Mouse (Mus musculus): ENCODE measurements around the gene Oaf. TPM values are rescaled to one million over a fixed set of nuclear protein-coding genes. Genes with fewer than 3 reads are reported as not detected.

Gene Oaf
- total RNA-seq (2021), result 10 to 100 TPM; 21.9 TPM

DNA sequence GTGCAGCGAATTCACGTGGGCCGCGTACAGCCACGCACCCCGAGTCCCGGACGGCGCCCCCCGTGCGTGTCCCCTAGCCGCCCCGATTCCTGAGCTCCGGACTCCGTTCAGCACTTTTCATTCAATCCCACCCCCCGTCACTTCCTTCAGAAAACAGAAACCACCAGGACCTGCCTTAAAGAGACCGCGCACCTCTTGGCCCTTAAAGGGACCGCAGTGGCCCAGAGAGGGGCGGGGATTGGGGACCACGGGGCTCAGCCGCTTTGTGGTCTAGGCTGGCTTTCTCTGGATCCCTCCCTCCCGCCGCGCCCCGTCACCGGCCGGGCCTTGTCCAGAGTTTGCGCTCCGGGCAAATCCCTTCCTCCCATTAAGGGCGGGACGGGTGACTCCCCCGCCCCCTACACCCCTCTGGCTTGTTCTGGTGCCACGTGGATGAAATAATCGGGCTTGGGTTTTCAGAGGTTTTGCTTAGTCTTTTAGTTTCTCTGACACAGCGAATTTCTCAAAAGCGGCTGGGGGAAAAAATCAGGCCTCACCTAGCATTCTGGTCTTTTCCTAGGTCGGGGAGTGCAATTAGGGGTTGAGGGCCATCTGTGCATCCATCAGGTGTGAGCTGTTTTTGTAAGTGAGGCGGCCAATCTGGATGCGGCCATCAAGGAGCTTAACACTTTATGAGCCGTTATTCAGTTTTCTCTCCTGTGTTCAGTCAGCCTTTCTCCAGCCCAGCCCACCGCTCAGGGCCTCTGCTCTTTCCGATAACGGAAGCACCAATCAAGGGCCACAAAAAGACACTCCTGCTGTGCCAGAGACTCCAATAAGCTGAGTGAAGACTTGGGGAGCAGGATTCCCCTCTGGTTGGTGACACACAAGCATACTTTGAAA is at the start of gene Oaf:
TSS of gene Oaf (minus strand) at position 200 of the 882 bp plus-strand sequence.
- peak; percentile 17 to 45 for DNase-seq (ENCODE audit: extremely low spot score in 1 of 2, low spot score in 1 of 2)

DNA sequence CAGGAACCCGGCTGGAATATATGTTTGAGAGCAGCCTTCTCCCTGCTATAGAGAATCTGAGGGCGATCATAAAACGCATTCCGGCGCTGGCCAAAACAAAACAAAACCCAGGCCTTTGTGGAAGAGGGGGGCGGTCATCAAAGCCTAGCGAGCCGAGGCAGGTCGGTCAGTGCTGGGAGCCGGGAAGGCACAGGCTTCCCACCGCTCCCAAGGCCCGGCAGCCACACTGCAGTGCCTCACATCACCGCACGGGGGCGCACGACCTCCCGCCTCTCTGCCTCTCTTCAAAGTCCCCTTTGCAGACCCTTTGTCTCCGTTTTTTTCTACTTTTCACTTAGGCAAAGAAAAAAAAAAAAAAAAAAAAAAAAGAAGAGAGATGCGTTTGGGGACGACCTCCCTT is 47.2 kb upstream of the Oaf start:
- DNase-seq (ENCODE audit: extremely low spot score in 1 of 2, low spot score in 1 of 2), result peak; percentile 74 to 81

DNA sequence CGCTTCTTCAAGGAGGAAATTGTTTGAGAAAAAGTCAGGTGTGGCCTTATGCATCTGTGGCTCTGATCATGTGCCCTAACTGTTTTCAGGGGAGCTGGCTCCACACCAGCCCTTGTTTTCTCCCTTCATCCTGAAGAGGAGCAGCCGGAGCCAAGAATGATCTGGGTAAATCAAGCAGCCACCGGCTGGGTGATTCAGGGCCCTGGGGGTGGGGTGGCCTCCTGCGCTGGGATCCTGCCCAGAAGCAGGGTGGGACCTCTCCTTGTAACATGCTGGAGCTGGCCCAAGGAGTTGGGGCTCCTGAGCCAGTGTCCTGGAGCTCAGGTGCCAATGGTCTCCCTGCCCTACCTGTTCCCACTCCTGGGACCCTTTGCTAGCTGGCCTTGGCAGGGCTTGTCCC is 45.6 kb upstream of the Oaf start:
- DNase-seq (ENCODE audit: extremely low spot score in 1 of 2, low spot score in 1 of 2), result no peak

DNA sequence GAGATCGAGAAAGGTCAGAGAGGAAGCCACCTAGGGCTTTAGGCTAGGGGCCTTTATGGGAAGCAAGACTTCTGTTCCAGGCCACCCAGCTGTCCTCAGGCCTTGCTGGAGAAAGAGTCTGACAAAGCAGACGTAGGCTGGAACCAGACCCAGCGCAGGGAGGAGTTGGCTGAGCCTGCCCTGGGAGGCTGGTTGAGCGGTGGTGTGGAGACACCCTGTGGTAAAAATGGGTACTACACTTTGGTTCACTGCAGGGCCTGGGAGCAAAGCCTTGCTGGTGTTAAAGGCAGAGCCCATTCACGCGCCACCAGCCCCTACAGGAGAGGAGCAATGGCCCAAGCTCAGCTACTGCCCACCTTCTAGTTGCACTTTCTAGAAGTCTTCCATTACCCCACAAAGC is 44.6 kb upstream of the Oaf start:
- peak; percentile 75 to 85 for DNase-seq (ENCODE audit: extremely low spot score in 1 of 2, low spot score in 1 of 2)

DNA sequence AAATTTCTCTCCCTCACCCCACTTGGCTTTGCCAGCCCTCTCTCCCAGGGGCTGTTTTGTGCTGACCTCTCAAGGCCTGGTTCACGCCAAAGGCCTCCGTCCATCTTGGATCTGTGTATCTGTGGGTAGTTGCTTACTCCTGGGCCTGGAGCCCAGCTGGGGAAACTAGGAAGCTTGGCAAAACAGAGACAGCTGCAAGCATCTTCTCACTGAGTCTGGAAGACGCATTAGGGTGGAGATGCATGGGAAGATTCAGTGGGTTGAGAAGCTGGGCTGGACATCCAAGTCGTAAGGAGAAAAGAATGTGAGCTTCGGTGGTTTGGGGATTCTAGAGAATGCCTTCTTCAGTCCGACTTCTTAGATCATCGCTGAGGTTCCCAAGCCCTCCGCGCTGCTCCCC is 34.0 kb upstream of the Oaf start:
- DNase-seq (ENCODE audit: extremely low spot score in 1 of 2, low spot score in 1 of 2), result no peak

DNA sequence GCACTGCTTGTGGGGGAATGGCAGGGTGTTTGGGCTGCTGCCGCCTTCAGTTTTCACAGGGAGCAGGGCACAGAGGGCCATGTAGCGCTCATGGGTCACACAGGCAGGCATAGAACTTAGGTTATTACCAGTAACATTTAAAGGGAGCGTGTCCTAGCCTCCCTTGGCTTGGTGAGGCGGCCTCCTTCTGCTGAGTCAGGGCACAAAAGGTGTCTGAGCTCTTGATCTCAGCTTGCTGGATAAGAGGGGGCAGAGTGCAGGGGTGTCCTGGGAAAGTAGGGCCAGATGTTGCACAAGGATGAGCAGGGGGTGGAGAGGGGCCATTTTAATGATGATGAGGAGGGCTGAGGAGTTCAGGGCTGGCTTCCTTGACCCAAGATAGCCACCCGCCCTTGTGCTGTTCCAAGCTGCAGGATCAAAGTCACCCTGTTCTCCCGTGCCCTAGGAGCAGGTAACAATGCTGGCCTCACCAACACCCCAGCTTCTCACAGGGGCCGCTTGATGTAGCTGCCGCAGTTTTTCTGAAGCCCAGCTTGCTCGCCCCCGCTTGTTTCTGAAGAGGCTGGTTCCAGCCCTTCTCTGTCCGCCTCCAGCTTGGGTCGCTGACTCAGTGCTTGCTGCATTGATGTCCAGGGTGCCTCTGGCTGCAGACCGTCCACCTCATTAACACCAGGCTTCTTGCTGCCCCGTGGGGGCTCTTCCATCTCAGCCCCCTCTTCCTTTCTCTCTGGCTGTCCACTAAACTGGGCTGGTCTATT is 32.2 kb upstream of the Oaf start:
- DNase-seq (ENCODE audit: extremely low spot score in 1 of 2, low spot score in 1 of 2), result no peak

DNA sequence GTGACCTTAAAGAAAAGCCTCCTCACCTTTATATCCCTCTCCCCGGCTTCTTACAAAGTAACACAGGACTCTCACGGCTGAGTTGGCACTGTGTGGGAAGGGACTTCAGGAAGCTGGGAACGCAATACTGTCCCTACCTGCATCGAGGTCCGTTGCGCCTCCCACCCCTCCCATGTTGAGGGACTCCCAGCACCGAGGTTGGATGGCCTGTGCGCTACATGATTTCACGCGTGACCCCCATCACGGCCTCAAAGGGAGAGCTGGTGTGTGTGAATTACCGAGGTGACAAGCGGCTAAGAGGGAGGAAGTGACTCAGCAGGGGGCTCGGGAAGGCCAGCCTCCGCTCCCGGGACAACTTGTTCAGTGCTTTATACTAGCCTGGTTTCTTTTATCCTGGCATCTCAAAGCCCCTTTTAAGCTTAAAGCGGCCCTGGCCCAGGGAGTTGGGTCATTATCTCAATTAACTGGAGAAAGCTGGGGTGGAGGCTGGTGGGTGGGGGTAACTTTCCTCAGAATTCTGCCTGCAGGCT is 31.1 kb upstream of the Oaf start:
- peak in 1 of 2 experiments; percentile 29 for DNase-seq (ENCODE audit: extremely low spot score in 1 of 2, low spot score in 1 of 2)

DNA sequence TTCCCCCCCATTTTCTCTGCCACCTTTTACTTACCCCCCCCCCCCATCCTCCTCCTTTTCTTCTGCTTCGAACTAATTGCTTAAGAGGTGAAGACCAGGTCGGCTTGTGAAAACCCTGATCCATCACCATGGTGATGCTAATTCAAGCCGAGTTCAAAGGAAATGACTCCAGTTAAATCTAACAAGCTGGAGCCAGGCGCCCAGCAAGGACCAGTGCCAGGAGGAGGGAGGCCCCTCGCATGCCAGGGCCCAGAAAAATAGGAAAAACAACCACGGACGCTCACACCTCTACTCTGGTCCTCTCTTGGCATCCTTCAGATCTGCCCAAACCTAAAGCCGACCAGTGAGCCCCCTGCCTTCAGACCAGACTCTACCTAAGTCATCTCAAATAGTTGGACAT is 29.5 kb upstream of the Oaf start:
- peak in 1 of 2 experiments; percentile 35 for DNase-seq (ENCODE audit: extremely low spot score in 1 of 2, low spot score in 1 of 2)

DNA sequence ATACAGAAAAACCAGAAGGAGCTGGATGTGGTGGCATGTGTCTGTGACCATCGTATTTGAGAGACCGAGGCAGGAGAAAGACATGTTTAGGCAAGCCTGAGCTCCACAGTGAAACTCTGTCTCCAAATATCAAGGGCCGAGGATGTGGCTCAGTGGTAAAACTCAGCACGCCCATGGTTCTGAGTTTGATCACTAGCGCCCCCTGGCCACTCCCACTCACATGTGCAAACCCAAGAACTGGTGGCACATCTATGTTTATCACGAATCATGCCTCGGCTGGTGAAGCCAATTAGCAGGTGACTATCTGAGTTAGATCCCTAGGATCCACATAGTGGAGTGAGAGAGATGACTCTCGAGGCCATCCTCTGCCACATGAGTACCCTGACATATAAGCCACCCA is 27.6 kb upstream of the Oaf start:
- DNase-seq (ENCODE audit: extremely low spot score in 1 of 2, low spot score in 1 of 2), result no peak

DNA sequence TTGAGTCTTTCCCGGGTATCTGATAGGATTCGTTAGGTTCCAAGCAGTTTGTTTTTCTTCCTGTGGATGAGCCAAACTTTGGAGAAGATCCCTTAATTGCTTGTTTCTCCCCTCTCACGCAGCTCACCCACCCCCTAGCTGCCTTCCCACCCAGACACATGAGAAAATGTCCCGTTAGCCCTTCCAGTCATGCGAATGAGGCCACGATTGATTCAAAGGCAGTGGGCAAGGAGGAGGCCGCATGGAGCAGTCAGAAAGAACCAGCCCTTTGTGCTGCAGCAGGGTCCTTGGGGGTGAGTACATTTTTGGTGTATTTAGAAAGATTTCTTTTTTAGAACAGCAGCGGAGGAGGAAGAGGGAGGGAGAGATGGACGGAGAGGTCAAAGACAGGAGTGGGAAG is 25.5 kb upstream of the Oaf start:
- no peak for DNase-seq (ENCODE audit: extremely low spot score in 1 of 2, low spot score in 1 of 2)

DNA sequence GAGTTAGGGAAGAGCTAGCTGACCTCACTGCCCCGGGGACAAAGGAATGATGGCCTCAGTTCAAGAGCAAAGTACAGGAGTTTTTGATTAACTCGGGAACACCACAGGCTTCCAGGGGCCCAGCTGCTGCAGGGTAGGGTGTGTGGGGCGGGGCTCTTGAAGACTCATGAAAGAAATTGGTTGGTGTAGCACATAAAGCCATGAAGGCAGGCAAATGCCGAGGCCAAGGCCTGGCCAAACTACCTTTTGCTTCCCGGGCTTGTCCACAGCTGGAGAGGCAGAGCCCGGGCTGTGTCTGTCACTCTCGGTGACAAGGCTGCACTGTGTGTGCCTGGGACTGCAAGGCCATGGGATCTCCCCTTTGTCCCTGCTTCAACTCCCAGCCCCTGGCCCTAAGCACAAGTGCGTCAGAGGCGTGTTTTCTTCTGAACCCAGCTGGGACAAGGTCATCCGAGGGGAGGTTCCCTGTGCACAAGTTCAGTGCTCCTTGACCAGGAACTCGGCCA is 24.3 kb upstream of the Oaf start:
- DNase-seq (ENCODE audit: extremely low spot score in 1 of 2, low spot score in 1 of 2), result no peak

DNA sequence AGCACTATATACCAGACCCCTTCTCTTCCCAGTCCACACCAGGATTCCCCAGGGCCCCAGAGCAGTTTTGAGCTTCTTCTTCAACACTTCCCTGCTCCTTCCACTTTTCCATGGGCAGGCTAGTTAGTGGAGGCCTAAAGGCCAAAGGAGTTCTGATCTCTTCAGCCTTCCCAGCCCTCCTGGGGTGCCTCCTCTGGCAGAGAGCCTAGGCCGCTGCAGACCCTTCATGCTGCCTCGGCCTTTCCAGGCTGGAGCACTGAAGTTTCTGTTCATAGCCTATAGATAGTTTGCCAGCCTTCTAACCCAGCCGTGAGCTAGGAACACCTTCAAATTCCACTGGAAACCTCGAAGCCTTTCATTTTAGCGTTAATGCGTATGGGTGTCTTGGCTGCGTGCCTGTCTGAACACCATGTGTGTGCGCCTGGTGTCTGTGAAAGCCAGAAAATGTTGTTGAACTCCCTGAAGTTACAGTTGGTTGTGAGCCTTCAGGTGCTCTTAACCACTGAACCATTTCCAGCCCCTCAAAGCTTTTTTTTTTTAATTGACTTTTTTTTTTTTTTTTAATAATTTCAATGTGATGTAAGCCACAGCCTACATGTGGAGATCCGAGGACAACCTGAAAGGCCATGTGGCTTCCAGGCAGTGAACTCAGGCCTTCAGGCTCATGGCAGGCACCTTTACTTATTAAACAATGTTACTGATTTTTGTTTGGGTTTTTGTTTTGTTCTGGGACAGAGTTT is 23.3 kb upstream of the Oaf start:
- DNase-seq (ENCODE audit: extremely low spot score in 1 of 2, low spot score in 1 of 2), result no peak

DNA sequence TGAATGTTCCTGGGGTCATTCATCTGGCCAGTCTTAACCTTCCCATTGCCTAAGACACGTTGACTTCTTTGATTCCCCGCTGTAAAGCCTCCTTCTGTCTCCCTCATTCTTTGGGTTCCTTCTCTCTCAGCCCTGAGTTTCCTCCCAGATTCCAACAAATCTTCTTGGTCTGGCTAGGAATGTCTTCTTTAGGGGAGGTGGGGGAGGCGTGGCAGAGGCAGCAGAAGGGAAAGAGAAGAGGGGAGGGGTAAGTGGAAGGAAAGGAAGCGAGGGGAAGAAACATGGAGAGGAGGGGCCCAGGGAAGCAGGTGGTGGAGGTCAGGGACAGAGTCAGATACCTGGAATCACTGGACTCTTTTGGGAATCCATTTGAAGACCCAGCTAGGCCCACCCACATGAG is 22.7 kb upstream of the Oaf start:
- DNase-seq (ENCODE audit: extremely low spot score in 1 of 2, low spot score in 1 of 2), result no peak

DNA sequence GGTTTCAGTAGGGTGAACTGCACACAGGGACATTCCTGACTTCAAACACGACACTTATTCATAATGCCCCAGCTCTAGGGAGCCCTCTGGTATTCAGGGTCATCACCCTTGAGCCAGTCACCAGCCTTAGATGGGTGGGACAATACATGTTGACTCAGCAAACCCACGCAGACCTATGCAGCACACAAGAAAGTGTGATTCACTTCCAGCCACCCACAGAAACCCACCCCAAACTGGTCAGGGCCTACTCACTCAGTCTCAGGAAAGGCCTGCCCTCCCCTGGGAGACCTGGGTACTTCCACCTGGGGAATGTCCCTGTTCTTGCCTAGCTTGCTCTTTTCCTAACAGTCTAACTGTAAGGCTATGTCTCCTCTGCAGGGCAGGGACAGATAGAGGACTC is 22.2 kb upstream of the Oaf start:
- DNase-seq (ENCODE audit: extremely low spot score in 1 of 2, low spot score in 1 of 2), result no peak

DNA sequence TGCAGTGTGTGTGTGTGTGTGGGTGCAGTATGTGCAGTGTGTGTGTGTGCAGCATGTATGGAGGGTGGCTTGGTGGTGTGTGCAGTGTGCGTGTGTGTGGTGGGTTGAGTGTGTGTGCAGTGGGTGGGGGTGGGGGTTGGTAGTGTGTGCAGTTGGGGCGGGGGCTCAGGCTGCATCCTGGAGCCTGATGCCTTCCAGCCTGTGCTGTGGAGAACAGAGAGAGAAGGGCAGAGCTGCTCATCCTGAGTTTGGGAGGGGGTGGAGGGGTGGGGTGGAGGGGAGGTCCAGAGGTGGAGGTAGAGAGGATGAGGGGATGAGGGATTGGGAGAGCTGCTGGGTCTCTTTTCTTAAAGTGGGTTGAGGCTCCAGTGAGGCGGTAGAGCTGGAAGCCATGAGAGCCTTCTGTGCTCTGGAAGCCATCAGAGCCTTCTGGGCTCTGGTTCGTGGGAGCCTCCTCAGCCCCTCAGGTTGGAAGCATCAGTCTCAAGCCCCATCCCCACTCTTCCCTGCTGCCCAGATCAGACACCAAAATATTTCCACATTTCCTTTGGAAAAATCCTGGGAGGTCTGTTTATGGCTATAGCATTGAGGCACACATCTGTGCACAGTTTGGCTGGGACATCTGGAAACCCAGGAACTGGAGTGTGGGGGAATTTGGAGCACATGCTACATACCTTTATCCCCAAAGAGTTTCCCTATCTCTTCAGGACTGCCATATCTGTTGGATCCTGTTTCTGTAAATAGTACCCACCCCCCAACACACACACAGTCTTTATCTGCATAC is 21.6 kb upstream of the Oaf start:
- DNase-seq (ENCODE audit: extremely low spot score in 1 of 2, low spot score in 1 of 2), result no peak

DNA sequence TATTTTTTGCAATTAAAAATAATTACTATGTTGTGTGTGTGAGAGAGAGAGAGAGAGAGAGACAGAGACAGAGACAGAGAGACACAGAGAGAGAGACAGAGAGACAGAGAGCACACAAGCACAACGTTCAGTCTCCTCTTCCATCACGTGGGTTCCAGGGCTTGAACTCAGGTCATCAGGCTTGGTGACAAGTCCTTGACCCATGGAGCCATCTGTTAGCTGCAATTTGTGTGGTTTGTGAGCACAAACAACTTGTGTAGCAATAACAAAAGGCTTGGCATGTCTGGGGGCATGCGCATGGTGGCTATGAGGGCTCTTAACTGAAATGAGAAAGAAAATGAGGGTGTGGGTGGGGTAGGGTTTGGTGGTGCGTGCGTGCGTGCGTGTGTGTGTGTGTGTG is 20.9 kb upstream of the Oaf start:
- DNase-seq (ENCODE audit: extremely low spot score in 1 of 2, low spot score in 1 of 2), result no peak

DNA sequence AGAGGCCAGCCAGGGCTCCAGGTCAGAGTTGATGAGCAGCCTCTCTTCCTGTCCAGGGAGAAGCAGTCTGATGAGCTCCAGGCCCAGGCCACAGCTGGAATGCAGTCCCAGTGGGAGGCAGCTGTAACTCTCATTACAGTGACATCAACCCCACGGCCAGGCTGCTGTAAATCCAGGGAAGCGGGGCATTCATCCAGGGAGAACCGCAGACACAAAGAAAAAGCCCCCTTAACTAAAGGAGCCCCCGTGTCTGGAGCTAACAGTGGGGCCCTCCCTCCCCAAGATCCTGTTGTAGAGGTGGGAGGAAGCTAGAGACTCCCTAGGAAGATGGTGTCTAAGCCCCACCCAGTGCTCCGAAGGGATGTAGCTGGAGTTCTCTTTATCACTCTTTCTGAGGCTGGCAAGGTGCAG is 13.6 kb upstream of the Oaf start:
- no peak for DNase-seq (ENCODE audit: extremely low spot score in 1 of 2, low spot score in 1 of 2)

DNA sequence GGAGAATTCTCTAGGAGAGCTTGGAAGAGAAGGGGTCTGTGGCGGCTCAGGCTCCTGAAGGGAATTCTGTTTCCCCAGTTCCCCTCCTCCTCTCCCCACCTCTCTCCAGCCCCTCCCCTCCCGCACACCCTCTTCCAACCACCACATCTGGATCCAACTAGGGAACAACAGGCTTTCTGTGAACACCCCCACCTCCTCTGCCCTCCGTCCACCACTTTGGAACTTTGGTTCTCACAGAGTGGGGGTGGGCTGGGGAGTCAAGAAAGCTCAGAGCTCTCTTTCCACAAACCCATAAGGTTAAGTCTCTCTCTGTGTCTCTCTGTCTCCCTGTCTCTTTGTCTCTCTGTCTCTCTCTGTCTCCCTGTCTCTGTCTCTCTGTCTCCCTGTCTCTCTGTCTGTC is 13.1 kb upstream of the Oaf start:
- DNase-seq (ENCODE audit: extremely low spot score in 1 of 2, low spot score in 1 of 2), result no peak

DNA sequence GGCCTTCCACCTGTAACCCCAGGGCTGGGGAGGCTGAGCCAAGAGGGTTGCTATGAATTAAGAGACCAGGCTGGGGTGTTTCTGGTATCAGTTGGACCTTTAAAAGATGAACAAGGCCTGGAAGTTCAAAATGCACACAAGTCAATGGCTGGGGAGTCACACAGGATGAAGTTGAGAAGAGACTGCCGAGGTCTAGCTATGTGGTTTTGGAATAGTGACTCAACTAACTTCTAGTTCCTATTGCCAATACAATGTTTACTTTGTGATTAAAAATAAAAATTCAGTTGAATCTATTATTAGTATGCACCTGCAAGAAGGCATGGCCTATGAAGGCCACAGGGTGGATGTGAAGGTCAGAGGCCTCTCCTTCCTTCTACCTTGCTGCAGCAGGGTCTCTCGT is 12.1 kb upstream of the Oaf start:
- DNase-seq (ENCODE audit: extremely low spot score in 1 of 2, low spot score in 1 of 2), result no peak

DNA sequence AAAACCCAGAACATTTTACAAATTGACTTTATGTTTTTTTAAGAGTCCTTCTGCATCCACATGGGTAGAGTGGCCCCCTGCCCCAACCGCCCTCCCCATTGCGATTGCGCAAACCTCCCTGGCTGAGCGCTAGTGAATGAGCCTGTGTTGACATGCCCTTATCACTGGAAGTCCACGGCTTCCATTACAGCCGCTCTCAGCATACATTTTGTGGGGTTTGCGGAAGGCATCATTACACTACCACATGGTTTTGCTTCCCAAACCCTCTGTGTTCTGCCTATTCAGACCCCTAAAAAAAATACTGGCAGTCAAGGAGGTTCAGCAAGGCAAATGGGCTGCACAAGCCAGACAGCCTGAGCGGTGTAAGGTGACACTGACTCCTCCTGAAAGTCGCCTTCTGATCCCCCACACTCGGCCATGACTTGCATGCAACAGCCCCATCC is 7.0 kb upstream of the Oaf start:
- DNase-seq (ENCODE audit: extremely low spot score in 1 of 2, low spot score in 1 of 2), result no peak
